Mouse (Mus musculus): ENCODE data around the gene A3galt2. TPM values are rescaled to one million over a fixed set of nuclear protein-coding genes. Genes with fewer than 3 reads are reported as not detected.

The A3galt2 gene
- polyA plus RNA-seq, 1 experiment from 2014 or later: not detected

- no peak overlapping the region for H3K4me3 ChIP-seq (ENCODE audit: low read depth, low read length)
- no peak for ATAC-seq (ENCODE audit: low FRiP score, low TSS enrichment)
- H3K4me1 ChIP-seq (replicated peaks; ENCODE audit: control insufficient read depth, insufficient read depth): 0 out of 2 replicates have a peak, but pooled peaks cover 2% of the 10 kb centered on the region
- H3K27me3 ChIP-seq (ENCODE audit: control insufficient read depth, insufficient read depth, low read length): no peaks in the 10 kb centered on the region
- no peaks in the 10 kb centered on the region for H3K36me3 ChIP-seq (ENCODE audit: control insufficient read depth, insufficient read depth, low read length)
- DNase-seq (ENCODE audit: low spot score): no peak
- TF ChIP-seq CTCF (IDR thresholded peaks at IDR 0.05; ENCODE audit: low read depth) (no peak), EP300 (optimal IDR thresholded peaks at IDR 0.05) (no peak)
- H3K9ac ChIP-seq (ENCODE audit: low read length): no peak overlapping the region
- 88% methylated on average over 13 of the region's 13 CpGs for WGBS
- H3K9me3 ChIP-seq (ENCODE audit: control insufficient read depth, low read length): no peaks in the 10 kb centered on the region
- no peak overlapping the region for H3K27ac ChIP-seq (replicated peaks)
- no peak overlapping the region for H3K4me2 ChIP-seq (replicated peaks; ENCODE audit: low read depth)
These were observed 31.7 kb upstream of the A3galt2 start for GRCm38 (mm10) chr4:128723431-128723830.

GRCm38 (mm10) chr4:128724059-128724458, 31.1 kb upstream of the A3galt2 start:
- Histone ChIP-seq H3K36me3 (ENCODE audit: control insufficient read depth, insufficient read depth, low read length) (no peaks in the 10 kb centered on the region), H3K4me1 (replicated peaks; ENCODE audit: control insufficient read depth, insufficient read depth) (0 out of 2 replicates have a peak, but pooled peaks cover 2% of the 10 kb centered on the region), H3K9ac (ENCODE audit: low read length) (no peak overlapping the region), H3K27me3 (ENCODE audit: control insufficient read depth, insufficient read depth, low read length) (no peaks in the 10 kb centered on the region), H3K4me3 (ENCODE audit: low read depth, low read length) (no peak overlapping the region), H3K27ac (replicated peaks) (no peak overlapping the region), H3K4me2 (replicated peaks; ENCODE audit: low read depth) (no peak overlapping the region), H3K9me3 (ENCODE audit: control insufficient read depth, low read length) (no peaks in the 10 kb centered on the region)
- ATAC-seq (ENCODE audit: low FRiP score, low TSS enrichment): no peak
- WGBS: 70% methylated on average over 7 of the region's 7 CpGs
- DNase-seq (ENCODE audit: low spot score): no peak
- no peak for TF ChIP-seq CTCF (IDR thresholded peaks at IDR 0.05; ENCODE audit: low read depth)
- TF ChIP-seq EP300 (optimal IDR thresholded peaks at IDR 0.05): no peak

- DNase-seq (ENCODE audit: low spot score): peak; percentile 85
- H3K4me3 ChIP-seq (ENCODE audit: low read depth, low read length): peak overlapping the region; percentile 84
- H3K4me2 ChIP-seq (replicated peaks; ENCODE audit: low read depth): peak overlapping the region; percentile 60
- TF ChIP-seq CTCF (IDR thresholded peaks at IDR 0.05; ENCODE audit: low read depth) (no peak), EP300 (optimal IDR thresholded peaks at IDR 0.05) (no peak)
- H3K4me1 ChIP-seq (replicated peaks; ENCODE audit: control insufficient read depth, insufficient read depth): peaks cover 9% of the 10 kb centered on the region
- no peaks in the 10 kb centered on the region for H3K36me3 ChIP-seq (ENCODE audit: control insufficient read depth, insufficient read depth, low read length)
- ATAC-seq (ENCODE audit: low FRiP score, low TSS enrichment): peak; percentile 93
- H3K9ac ChIP-seq (ENCODE audit: low read length): peak overlapping the region; percentile 98
- peak overlapping the region; percentile 98 for H3K27ac ChIP-seq (replicated peaks)
- H3K27me3 ChIP-seq (ENCODE audit: control insufficient read depth, insufficient read depth, low read length): no peaks in the 10 kb centered on the region
- H3K9me3 ChIP-seq (ENCODE audit: control insufficient read depth, low read length): no peaks in the 10 kb centered on the region
- 3% methylated on average over 45 of the region's 68 CpGs for whole genome bisulfite sequencing
These were observed 28.0 kb upstream of the A3galt2 start for GRCm38 (mm10) chr4:128727019-128727720.

- TF ChIP-seq EP300 (optimal IDR thresholded peaks at IDR 0.05): no peak
- Histone ChIP-seq H3K4me2 (replicated peaks; ENCODE audit: low read depth) (peak overlapping the region; percentile 60), H3K27me3 (ENCODE audit: control insufficient read depth, insufficient read depth, low read length) (no peaks in the 10 kb centered on the region), H3K27ac (replicated peaks) (peak overlapping the region; percentile 98), H3K9me3 (ENCODE audit: control insufficient read depth, low read length) (no peaks in the 10 kb centered on the region), H3K4me1 (replicated peaks; ENCODE audit: control insufficient read depth, insufficient read depth) (peaks cover 9% of the 10 kb centered on the region), H3K36me3 (ENCODE audit: control insufficient read depth, insufficient read depth, low read length) (no peaks in the 10 kb centered on the region), H3K4me3 (ENCODE audit: low read depth, low read length) (peak overlapping the region; percentile 84), H3K9ac (ENCODE audit: low read length) (peak overlapping the region; percentile 98)
- WGBS: under 1% methylated on average over 61 of the region's 65 CpGs
- DNase-seq (ENCODE audit: low spot score) (peak; percentile 78), ATAC-seq (ENCODE audit: low FRiP score, low TSS enrichment) (peak; percentile 93)
These were observed 27.3 kb upstream of the A3galt2 start for GRCm38 (mm10) chr4:128727721-128728430.

GRCm38 (mm10) chr4:128728431-128728851, 26.7 kb upstream of the A3galt2 start:
- Histone ChIP-seq H3K27ac (replicated peaks) (peak overlapping the region; percentile 98), H3K4me1 (replicated peaks; ENCODE audit: control insufficient read depth, insufficient read depth) (peaks cover 12% of the 10 kb centered on the region), H3K36me3 (ENCODE audit: control insufficient read depth, insufficient read depth, low read length) (no peaks in the 10 kb centered on the region), H3K9ac (ENCODE audit: low read length) (peak overlapping the region; percentile 98), H3K4me2 (replicated peaks; ENCODE audit: low read depth) (peak overlapping the region; percentile 60), H3K9me3 (ENCODE audit: control insufficient read depth, low read length) (no peaks in the 10 kb centered on the region), H3K4me3 (ENCODE audit: low read depth, low read length) (peak overlapping the region; percentile 84), H3K27me3 (ENCODE audit: control insufficient read depth, insufficient read depth, low read length) (no peaks in the 10 kb centered on the region)
- no peak for TF ChIP-seq CTCF (IDR thresholded peaks at IDR 0.05; ENCODE audit: low read depth)
- TF ChIP-seq EP300 (optimal IDR thresholded peaks at IDR 0.05): no peak
- WGBS: 2% methylated on average over 5 of the region's 5 CpGs
- DNase-seq (ENCODE audit: low spot score) (no peak), ATAC-seq (ENCODE audit: low FRiP score, low TSS enrichment) (no peak)
